Mouse (Mus musculus): ENCODE data around the gene Olfr1442. TPM values are rescaled to one million over a fixed set of nuclear protein-coding genes. Genes with fewer than 3 reads are reported as not detected.

Olfr1442 gene
- polyA plus RNA-seq, 1 experiment from 2014 or later = not detected

Other genes starting within 250 kb of the Olfr1442 start
- not detected in 2 replicates for gene Pfpl, start 242.5 kb upstream of the Olfr1442 start, polyA plus RNA-seq (2015; fragmentation: Nextera tagmentation; extraction: Ambion mirVana)
- 0.68 and 0.87 TPM in 2 replicates for gene Mpeg1, start 209.7 kb upstream of the Olfr1442 start, polyA plus RNA-seq (2015; fragmentation: Nextera tagmentation; extraction: Ambion mirVana)
- gene Dtx4, start 169.0 kb upstream of the Olfr1442 start, polyA plus RNA-seq (2015; fragmentation: Nextera tagmentation; extraction: Ambion mirVana) = 10.1 and 13.1 TPM in 2 replicates
- 22.0 and 23.9 TPM in 2 replicates for gene Fam111a, start 124.7 kb upstream of the Olfr1442 start, polyA plus RNA-seq (2015; fragmentation: Nextera tagmentation; extraction: Ambion mirVana)
- 0.13 TPM in 1 of 2 replicates, not detected in the other for gene Gm4952, start 70.5 kb upstream of the Olfr1442 start, polyA plus RNA-seq (2015; fragmentation: Nextera tagmentation; extraction: Ambion mirVana)
- gene Glyat, start 37.1 kb upstream of the Olfr1442 start, polyA plus RNA-seq (2015; fragmentation: Nextera tagmentation; extraction: Ambion mirVana) = 0.12 TPM in 1 of 2 replicates, not detected in the other
- gene Olfr1443, start 7.7 kb downstream of the Olfr1442 start, polyA plus RNA-seq (2015; fragmentation: Nextera tagmentation; extraction: Ambion mirVana) = not detected in 2 replicates
- not detected in 2 replicates for gene Keg1, start 25.3 kb downstream of the Olfr1442 start, polyA plus RNA-seq (2015; fragmentation: Nextera tagmentation; extraction: Ambion mirVana)
- 1.3 and 1.4 TPM in 2 replicates for gene Cntf, start 95.2 kb downstream of the Olfr1442 start, polyA plus RNA-seq (2015; fragmentation: Nextera tagmentation; extraction: Ambion mirVana)
- 14.3 and 15.0 TPM in 2 replicates for gene Zfp91, start 125.7 kb downstream of the Olfr1442 start, polyA plus RNA-seq (2015; fragmentation: Nextera tagmentation; extraction: Ambion mirVana)
- gene Lpxn, start 125.8 kb downstream of the Olfr1442 start, polyA plus RNA-seq (2015; fragmentation: Nextera tagmentation; extraction: Ambion mirVana) = 5.2 and 5.3 TPM in 2 replicates
- not detected in 2 replicates for gene Gm5244, start 176.2 kb downstream of the Olfr1442 start, polyA plus RNA-seq (2015; fragmentation: Nextera tagmentation; extraction: Ambion mirVana)
- gene Olfr1444, start 186.8 kb downstream of the Olfr1442 start, polyA plus RNA-seq (2015; fragmentation: Nextera tagmentation; extraction: Ambion mirVana) = not detected in 2 replicates
- not detected in 2 replicates for gene Olfr1445, start 213.4 kb downstream of the Olfr1442 start, polyA plus RNA-seq (2015; fragmentation: Nextera tagmentation; extraction: Ambion mirVana)
- gene Olfr1446, start 223.1 kb downstream of the Olfr1442 start, polyA plus RNA-seq (2015; fragmentation: Nextera tagmentation; extraction: Ambion mirVana) = 0.11 and 0.23 TPM in 2 replicates
- gene Olfr1447, start 233.3 kb downstream of the Olfr1442 start, polyA plus RNA-seq (2015; fragmentation: Nextera tagmentation; extraction: Ambion mirVana) = 0.07 TPM in 1 of 2 replicates, not detected in the other

Data from embryonic facial prominence, embryonic 15.5 days (tissue).